Mouse (Mus musculus) inflammation-experienced regulatory T-cells (primary cell): ENCODE measurements around the gene Gm21677. TPM values are rescaled to one million over a fixed set of nuclear protein-coding genes. Genes with fewer than 3 reads are reported as not detected.

Source experiments
- polyA plus RNA-seq, 2 experiments: library from polyadenylated mRNA; unstranded; fragments of 100-300 nt; shearing (Covaris generic); gene quantifications; one replicate each; pipeline ENCODE4 v1.2.1; 2017

The Gm21677 gene
- polyA plus RNA-seq, result not detected

GRCm38 (mm10) chrY:3306349-3306748 is at the start of gene Gm21677:
TSS of gene Gm21677 (minus strand) at chrY:3306449.

DNA sequence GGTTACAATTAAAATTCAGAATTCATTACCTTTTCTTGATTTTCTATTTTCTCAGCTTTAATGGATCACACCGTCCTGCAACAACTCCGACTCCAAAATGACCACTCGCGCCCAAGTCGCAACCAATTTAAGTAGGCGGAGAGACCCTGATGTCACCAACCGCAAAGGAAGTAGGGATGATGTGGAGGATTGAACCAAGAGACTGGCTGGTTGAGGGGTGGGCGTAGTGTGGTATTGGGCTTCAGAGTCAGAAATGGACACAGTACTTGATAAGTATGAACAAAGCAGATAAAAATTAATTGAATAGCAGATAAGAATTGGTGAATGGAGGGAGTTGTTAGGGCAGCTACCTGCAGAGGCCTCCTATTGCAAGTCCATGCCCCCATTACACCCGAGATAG is 39.0 kb upstream of the Gm21677 start, which contains the start of gene Gm21693:
Gene Gm21693 (minus strand): TSS at position 101 of the 400 bp plus-strand sequence.

Other genes starting within 250 kb of the Gm21677 start
- not detected for gene Gm21693, start 38.9 kb upstream of the Gm21677 start, polyA plus RNA-seq
- gene Gm21704, start 103.7 kb upstream of the Gm21677 start, polyA plus RNA-seq, result not detected
- not detected for gene Gm21708, start 103.7 kb upstream of the Gm21677 start, polyA plus RNA-seq